15 mouse cellular contexts compared by ENCODE assay signal in the genomic region with DNA sequence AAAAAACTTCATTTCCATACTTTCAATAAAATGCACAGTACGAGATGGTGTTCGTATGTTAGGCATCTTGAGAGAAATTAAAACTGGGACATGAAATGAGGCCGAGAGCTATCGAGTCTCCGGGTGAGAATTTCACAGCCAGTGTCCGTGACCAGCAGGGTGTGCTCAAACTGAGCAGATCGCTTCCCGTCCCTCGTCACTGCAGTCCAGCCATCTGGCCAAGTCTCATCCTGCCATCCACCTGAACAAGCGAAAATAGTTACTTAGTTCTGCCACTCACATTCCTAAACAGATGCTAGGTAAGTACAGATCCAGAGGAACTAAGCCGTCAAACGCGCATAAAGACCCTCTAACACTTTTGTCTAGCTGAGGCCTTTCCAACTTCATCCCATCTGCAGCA. TPM values are rescaled to one million over a fixed set of nuclear protein-coding genes. Genes with fewer than 3 reads are reported as not detected.
DNase-seq lines count a peak whose midpoint lies in the region; ATAC-seq and TF ChIP-seq lines count a peak whose summit lies in the region.
"Had no signal": no experiment of that assay in that cellular context is flagged by ENCODE, and none has a peak within 500 bp of the region (broad histone marks: within the 10 kb centered on the region; RNA-seq: fewer than 3 reads in every experiment).

No protein-coding gene starts in this region.

- TF ChIP-seq POLR2A in ES-Bruce4 (IDR thresholded peaks at IDR 0.05; ENCODE audit: insufficient read depth, low read length): no peak

- WGBS in intestine, postnatal 0 days: 85% methylated on average over 13 of the region's 13 CpGs
- 85% methylated on average over 13 of the region's 13 CpGs for WGBS in intestine, embryonic 16.5 days

- H3K9me3 ChIP-seq in intestine, postnatal 0 days (ENCODE audit: control insufficient read depth): no peaks in the 10 kb centered on the region
- no peaks in the 10 kb centered on the region for H3K9me3 ChIP-seq in intestine, embryonic 16.5 days (ENCODE audit: control insufficient read depth, low read length)
- no peaks in the 10 kb centered on the region for H3K9me3 ChIP-seq in ES-Bruce4 (replicated peaks; ENCODE audit: control insufficient read depth, insufficient read depth, low read length, poor library complexity, severe bottlenecking)
- H3K9me3 ChIP-seq: embryonic facial prominence, embryonic 15.5 days; G1E; heart, embryonic 13.5 days; limb, embryonic 15.5 days; midbrain, embryonic 15.5 days had no signal

- intact Hi-C loops in left cerebral cortex, postnatal 36 days (cut with DNase I): loop anchor here (10.0 kb wide), 2 partner anchors 445 to 735 kb away; no protein-coding TSS in a partner anchor

- peak; percentile 51 for TF ChIP-seq CTCF in intestine, postnatal 0 days (IDR thresholded peaks at IDR 0.05; ENCODE audit: low read depth)
- TF ChIP-seq CTCF in ES-Bruce4 (IDR thresholded peaks at IDR 0.05; ENCODE audit: low read depth, low read length): peak; percentile 29

- H3K4me2 ChIP-seq in intestine, postnatal 0 days (replicated peaks; ENCODE audit: low read depth): no peak overlapping the region
- no peak overlapping the region for H3K4me2 ChIP-seq in intestine, embryonic 16.5 days (ENCODE audit: low read depth, low read length)
- H3K4me2 ChIP-seq: embryonic facial prominence, embryonic 15.5 days; heart, embryonic 13.5 days; limb, embryonic 15.5 days; midbrain, embryonic 15.5 days had no signal

- ATAC-seq in intestine, postnatal 0 days: no peak
- ATAC-seq in intestine, embryonic 16.5 days: no peak
- ATAC-seq in megakaryocyte-erythroid progenitor cell, adult 5-6 weeks (replicated peaks; ENCODE audit: low FRiP score, low TSS enrichment, poor library complexity, severe bottlenecking): no peak
- ATAC-seq: midbrain, embryonic 15.5 days had no signal

- no peak overlapping the region for H3K9ac ChIP-seq in intestine, postnatal 0 days (ENCODE audit: low read depth, low read length)
- H3K9ac ChIP-seq in intestine, embryonic 16.5 days (ENCODE audit: low read depth, low read length): no peak overlapping the region
- no peak overlapping the region for H3K9ac ChIP-seq in ES-Bruce4 (ENCODE audit: low read depth, poor library complexity, severe bottlenecking)
- H3K9ac ChIP-seq: embryonic facial prominence, embryonic 15.5 days; heart, embryonic 13.5 days; limb, embryonic 15.5 days; midbrain, embryonic 15.5 days had no signal

- no peaks in the 10 kb centered on the region for H3K4me1 ChIP-seq in intestine, postnatal 0 days (replicated peaks; ENCODE audit: control insufficient read depth, insufficient read depth, low read length)
- no peaks in the 10 kb centered on the region for H3K4me1 ChIP-seq in intestine, embryonic 16.5 days (ENCODE audit: control insufficient read depth, insufficient read depth, low read length)
- H3K4me1 ChIP-seq in ES-Bruce4 (ENCODE audit: control insufficient read depth, insufficient read depth, low read length): no peaks in the 10 kb centered on the region
- H3K4me1 ChIP-seq: embryonic facial prominence, embryonic 15.5 days; heart, embryonic 13.5 days; limb, embryonic 15.5 days; midbrain, embryonic 15.5 days had no signal

- TF ChIP-seq EP300 in ES-Bruce4 (IDR thresholded peaks at IDR 0.05; ENCODE audit: insufficient read depth, low read depth, low read length): no peak

- H3K36me3 ChIP-seq in intestine, postnatal 0 days (ENCODE audit: control insufficient read depth, insufficient read depth): peaks cover 69% of the 10 kb centered on the region
- peaks cover 28% of the 10 kb centered on the region for H3K36me3 ChIP-seq in intestine, embryonic 16.5 days (ENCODE audit: control insufficient read depth, insufficient read depth, low read length)
- peaks cover 48% of the 10 kb centered on the region for H3K36me3 ChIP-seq in ES-Bruce4 (ENCODE audit: control insufficient read depth, insufficient read depth, low read length, poor library complexity, severe bottlenecking)

- H3K4me3 ChIP-seq in intestine, postnatal 0 days (ENCODE audit: low read depth, low read length): no peak overlapping the region
- no peak overlapping the region for H3K4me3 ChIP-seq in intestine, embryonic 16.5 days (ENCODE audit: low read length)
- no peak overlapping the region for H3K4me3 ChIP-seq in ES-Bruce4 (ENCODE audit: low read depth, low read length)
- H3K4me3 ChIP-seq: embryonic facial prominence, embryonic 15.5 days; heart, embryonic 13.5 days; limb, embryonic 15.5 days; midbrain, embryonic 15.5 days had no signal

- H3K27ac ChIP-seq in intestine, postnatal 0 days (ENCODE audit: low read depth, low read length): no peak overlapping the region
- H3K27ac ChIP-seq in intestine, embryonic 16.5 days (ENCODE audit: low read length): no peak overlapping the region
- H3K27ac ChIP-seq in ES-Bruce4 (ENCODE audit: insufficient read depth, low read length): no peak overlapping the region
- H3K27ac ChIP-seq: embryonic facial prominence, embryonic 15.5 days; heart, embryonic 13.5 days; limb, embryonic 15.5 days; midbrain, embryonic 15.5 days had no signal

- H3K27me3 ChIP-seq in intestine, postnatal 0 days (replicated peaks; ENCODE audit: control insufficient read depth, insufficient read depth, low read length): no peaks in the 10 kb centered on the region
- H3K27me3 ChIP-seq in intestine, embryonic 16.5 days (replicated peaks; ENCODE audit: control insufficient read depth, insufficient read depth, low read length): no peaks in the 10 kb centered on the region
- H3K27me3 ChIP-seq in ES-Bruce4 (ENCODE audit: control insufficient read depth, insufficient read depth, low read length, poor library complexity, severe bottlenecking): no peaks in the 10 kb centered on the region
- H3K27me3 ChIP-seq: embryonic facial prominence, embryonic 15.5 days; heart, embryonic 13.5 days; limb, embryonic 15.5 days; midbrain, embryonic 15.5 days had no signal

- peak; percentile 67 for DNase-seq in cerebellum, adult 11-12 months
- peak; percentile 34 to 43 for DNase-seq in left cerebral cortex, postnatal 36 days (ENCODE audit: low spot score in 2 of 2)
- DNase-seq in spleen, postnatal 10 days (ENCODE audit: low spot score in 2 of 2): no peak
- DNase-seq: adrenal gland, postnatal 25 days; thymus, postnatal 25 days had no signal

RNA-seq across cellular contexts. Expression of gene Adh5, which starts 17.4 kb away (rescaled TPM):
- polyA plus RNA-seq in intestine, postnatal 0 days (2015; fragmentation: Nextera tagmentation; extraction: Ambion mirVana): 105 and 111 TPM in 2 replicates
- 220 and 233 TPM in 2 replicates for polyA plus RNA-seq in intestine, embryonic 16.5 days (2015; fragmentation: Nextera tagmentation; extraction: Ambion mirVana)
- polyA plus RNA-seq in ES-Bruce4 (2011; ENCODE audit: insufficient read depth, insufficient read length, low read depth, missing spikeins): 242 and 250 TPM in 2 replicates
- 10 to 100 TPM; 60.8 to 64.3 TPM for total RNA-seq in left cerebral cortex, postnatal 36 days (2021)
- 89.7 and 104 TPM in 2 replicates for total RNA-seq in megakaryocyte-erythroid progenitor cell, adult 5-6 weeks (2014; fragmentation: Nextera tagmentation)
- total RNA-seq in megakaryocyte-erythroid progenitor cell, adult 5-6 weeks (2017): 129 and 147 TPM in 2 replicates

RNA-seq across cellular contexts. Expression of gene Metap1, which starts 29.1 kb away (rescaled TPM):
- polyA plus RNA-seq in intestine, postnatal 0 days (2015; fragmentation: Nextera tagmentation; extraction: Ambion mirVana): 29.0 and 29.6 TPM in 2 replicates
- polyA plus RNA-seq in intestine, embryonic 16.5 days (2015; fragmentation: Nextera tagmentation; extraction: Ambion mirVana): 48.0 and 49.7 TPM in 2 replicates
- polyA plus RNA-seq in ES-Bruce4 (2011; ENCODE audit: insufficient read depth, insufficient read length, low read depth, missing spikeins): 105 TPM in 2 replicates
- 10 to 100 TPM; 38.1 to 39.7 TPM for total RNA-seq in left cerebral cortex, postnatal 36 days (2021)
- 65.1 and 68.0 TPM in 2 replicates for total RNA-seq in megakaryocyte-erythroid progenitor cell, adult 5-6 weeks (2014; fragmentation: Nextera tagmentation)
- total RNA-seq in megakaryocyte-erythroid progenitor cell, adult 5-6 weeks (2017): 79.2 and 80.2 TPM in 2 replicates

RNA-seq across cellular contexts. Expression of gene Adh4, which starts 45.0 kb away (rescaled TPM):
- polyA plus RNA-seq in intestine, postnatal 0 days (2015; fragmentation: Nextera tagmentation; extraction: Ambion mirVana): 0.51 TPM in 1 of 2 replicates, not detected in the other
- 0.20 and 0.54 TPM in 2 replicates for polyA plus RNA-seq in intestine, embryonic 16.5 days (2015; fragmentation: Nextera tagmentation; extraction: Ambion mirVana)
- not detected in 2 replicates for polyA plus RNA-seq in ES-Bruce4 (2011; ENCODE audit: insufficient read depth, insufficient read length, low read depth, missing spikeins)
- total RNA-seq in left cerebral cortex, postnatal 36 days (2021): not detected
- total RNA-seq in megakaryocyte-erythroid progenitor cell, adult 5-6 weeks (2014; fragmentation: Nextera tagmentation): not detected in 2 replicates
- not detected in 2 replicates for total RNA-seq in megakaryocyte-erythroid progenitor cell, adult 5-6 weeks (2017)
- total RNA-seq: G1E had no signal
- polyA plus RNA-seq: embryonic facial prominence, embryonic 15.5 days; G1E; heart, embryonic 13.5 days; intestine, embryonic 14.5 days; midbrain, embryonic 15.5 days had no signal

Comparison
In these comparisons a context has a peak if more than half of its experiments do, and no peak if none do; other contexts are left out.
1. DNase-seq: peak in cerebellum, adult 11-12 months (single experiment) and left cerebral cortex, postnatal 36 days (2 of 2); none in spleen, postnatal 10 days (0 of 2).